In genomic region chr5:103579680-103580420, GRCm38 (mm10) we compare ENCODE assay signal across 13 mouse cellular contexts. TPM values are rescaled to one million over a fixed set of nuclear protein-coding genes. Genes with fewer than 3 reads are reported as not detected.
DNase-seq lines count a peak whose midpoint lies in the region; ATAC-seq lines count a peak whose summit lies in the region.
"Had no signal": no experiment of that assay in that cellular context is flagged by ENCODE, and none has a peak within 500 bp of the region (broad histone marks: within the 10 kb centered on the region; RNA-seq: fewer than 3 reads in every experiment).

No protein-coding gene starts in this region.

- H3K9ac ChIP-seq in neural tube, embryonic 15.5 days (replicated peaks) = no peak overlapping the region

- H3K36me3 ChIP-seq in neural tube, embryonic 15.5 days = no peaks in the 10 kb centered on the region

- no peaks in the 10 kb centered on the region for H3K4me1 ChIP-seq in neural tube, embryonic 15.5 days
- H3K4me1 ChIP-seq: hindbrain, embryonic 10.5 days had no signal

- no peak overlapping the region for H3K4me3 ChIP-seq in neural tube, embryonic 15.5 days (replicated peaks)
- H3K4me3 ChIP-seq: hindbrain, embryonic 10.5 days had no signal

- no peaks in the 10 kb centered on the region for H3K9me3 ChIP-seq in neural tube, embryonic 15.5 days (replicated peaks)
- H3K9me3 ChIP-seq: hindbrain, embryonic 10.5 days had no signal

- H3K27ac ChIP-seq in neural tube, embryonic 15.5 days (replicated peaks) = no peak overlapping the region
- H3K27ac ChIP-seq: hindbrain, embryonic 10.5 days had no signal

- H3K4me2 ChIP-seq in neural tube, embryonic 15.5 days = no peak overlapping the region

- intact Hi-C loops in left cerebral cortex, postnatal 25 days (cut with DNase I) = no loop called here

- DNase-seq in layer of hippocampus, adult 9-10 months (ENCODE audit: low spot score) = peak; percentile 7
- DNase-seq in layer of hippocampus, postnatal 36 days = no peak
- DNase-seq in ES-CJ7 (ENCODE audit: low read depth, low spot score) = peak; percentile 54
- DNase-seq in lung, postnatal 36 days = peak; percentile 49
- DNase-seq in right cerebral cortex, postnatal 25 days = no peak
- no peak for DNase-seq in left cerebral cortex, postnatal 25 days (ENCODE audit: low spot score in 2 of 2)
- DNase-seq: cerebellum, postnatal 10 days had no signal

- WGBS in neural tube, embryonic 15.5 days = 66% methylated on average over 11 of the region's 11 CpGs

- peak; percentile 60; the same call in 1 of the 2 replicates for ATAC-seq in common myeloid progenitor, adult 5-6 weeks (replicated peaks; ENCODE audit: low read depth, poor library complexity, severe bottlenecking)
- no peak for ATAC-seq in neural tube, embryonic 15.5 days (ENCODE audit: low FRiP score)
- ATAC-seq: activated CD4-positive, CD25-positive, alpha-beta regulatory T cell, adult 4 months had no signal

- no peaks in the 10 kb centered on the region for H3K27me3 ChIP-seq in neural tube, embryonic 15.5 days (replicated peaks)

RNA-seq across cellular contexts. Expression of gene Slc10a6, which starts 49.4 kb away (rescaled TPM):
- not detected for total RNA-seq in layer of hippocampus, postnatal 36 days (2021)
- not detected in 2 replicates for total RNA-seq in common myeloid progenitor, adult 5-6 weeks (2017)
- 0.36 and 0.38 TPM in 2 replicates for polyA plus RNA-seq in neural tube, embryonic 15.5 days (2015; fragmentation: Nextera tagmentation; extraction: Ambion mirVana)
- not detected for total RNA-seq in left cerebral cortex, postnatal 25 days (2021)
- total RNA-seq: layer of hippocampus, adult 18-20 months; megakaryocyte, adult 5-6 weeks had no signal
- polyA plus RNA-seq: activated CD4-positive, CD25-positive, alpha-beta regulatory T cell, adult 4 months had no signal

Comparison
In these comparisons a context has a peak if more than half of its experiments do, and no peak if none do; other contexts are left out.
1. DNase-seq: peak in layer of hippocampus, adult 9-10 months (single experiment), ES-CJ7 (single experiment) and lung, postnatal 36 days (single experiment); none in layer of hippocampus, postnatal 36 days (0 of 2), right cerebral cortex, postnatal 25 days (single experiment) and left cerebral cortex, postnatal 25 days (0 of 2).